20 mouse cellular contexts compared by ENCODE assay signal in genomic region chr16:76230516-76231302, GRCm38 (mm10).
DNase-seq lines count a peak whose midpoint lies in the region; TF ChIP-seq lines count a peak whose summit lies in the region.
"Had no signal": no experiment of that assay in that cellular context is flagged by ENCODE, and none has a peak within 500 bp of the region (broad histone marks: within the 10 kb centered on the region; RNA-seq: fewer than 3 reads in every experiment).

No protein-coding gene starts in this region.

- WGBS in kidney, adult 2 months: 70% methylated on average over 4 of the region's 4 CpGs

- H3K4me3 ChIP-seq in kidney, adult 2 months (ENCODE audit: insufficient read depth, low read depth, low read length): no peak overlapping the region
- H3K4me3 ChIP-seq: embryonic facial prominence, embryonic 15.5 days; erythroblast, embryonic 14.5 days; forebrain, embryonic 10.5 days; heart, adult 2 months; heart, embryonic 15.5 days; hindbrain, embryonic 13.5 days; intestine, embryonic 15.5 days had no signal

- DNase-seq in kidney, adult 2 months: peak; percentile 28
- no peak for DNase-seq in kidney, postnatal 14 days
- DNase-seq in cerebellum, adult 11 months: peak; percentile 61
- DNase-seq in cerebellum, adult 8-10 months: peak; percentile 63
- DNase-seq in cerebellum, postnatal 14 days: peak; percentile 88 to 93
- DNase-seq in frontal cortex, postnatal 14 days (ENCODE audit: low spot score in 2 of 2): no peak
- no peak for DNase-seq in spleen, postnatal 36 days (ENCODE audit: low spot score in 2 of 2)
- DNase-seq in lung, postnatal 14 days: no peak
- DNase-seq: adrenal gland, postnatal 14 days; embryo, embryonic 11 days; gastrocnemius, postnatal 14 days; heart, adult 2 months; heart, postnatal 14 days; kidney, adult 18-20 months had no signal

- H3K27ac ChIP-seq in kidney, adult 2 months (ENCODE audit: insufficient read depth, low read depth, low read length): no peak overlapping the region
- H3K27ac ChIP-seq: embryonic facial prominence, embryonic 15.5 days; forebrain, embryonic 10.5 days; heart, adult 2 months; heart, embryonic 15.5 days; hindbrain, embryonic 13.5 days; intestine, embryonic 15.5 days had no signal

- H3K27me3 ChIP-seq in kidney, adult 2 months (replicated peaks; ENCODE audit: control insufficient read depth, insufficient read depth, low read length): no peaks in the 10 kb centered on the region
- H3K27me3 ChIP-seq: embryonic facial prominence, embryonic 15.5 days; heart, embryonic 15.5 days; hindbrain, embryonic 13.5 days; intestine, embryonic 15.5 days had no signal

- peaks cover 9% of the 10 kb centered on the region; the same call in 1 of the 2 replicates for H3K4me1 ChIP-seq in kidney, adult 2 months (ENCODE audit: control insufficient read depth, insufficient read depth, low read length)
- H3K4me1 ChIP-seq: embryonic facial prominence, embryonic 15.5 days; forebrain, embryonic 10.5 days; hindbrain, embryonic 13.5 days had no signal

- TF ChIP-seq CTCF in kidney, adult 2 months (conservative IDR thresholded peaks at IDR 0.05; ENCODE audit: insufficient read depth, insufficient read length, low read depth, low read length): no peak

- TF ChIP-seq POLR2A in kidney, adult 2 months (IDR thresholded peaks at IDR 0.05; ENCODE audit: low read depth, low read length): no peak

- H3K36me3 ChIP-seq in kidney, adult 2 months (ENCODE audit: control insufficient read depth, insufficient read depth, low read length): no peaks in the 10 kb centered on the region
- H3K36me3 ChIP-seq: embryonic facial prominence, embryonic 15.5 days; forebrain, embryonic 10.5 days; heart, embryonic 15.5 days; hindbrain, embryonic 13.5 days; intestine, embryonic 15.5 days had no signal

Comparison
In these comparisons a context has a peak if more than half of its experiments do, and no peak if none do; other contexts are left out.
1. DNase-seq: peak in kidney, adult 2 months (single experiment), cerebellum, adult 11 months (single experiment), cerebellum, adult 8-10 months (single experiment) and cerebellum, postnatal 14 days (2 of 2); none in kidney, postnatal 14 days (single experiment), frontal cortex, postnatal 14 days (0 of 2), spleen, postnatal 36 days (0 of 2) and lung, postnatal 14 days (single experiment).